Mouse (Mus musculus): Measurements from ENCODE around the gene Phf6. TPM values are rescaled to one million over a fixed set of nuclear protein-coding genes. Genes with fewer than 3 reads are reported as not detected.

Phf6 gene
- 50.8 TPM for polyA plus RNA-seq (2017; shearing (Covaris generic))

GRCm38 (mm10) chrX:52911587-52912371 is at the start of gene Phf6:
TSS of gene Phf6 (plus strand) at chrX:52912266.

GRCm38 (mm10) chrX:52987905-52988783 is 76.1 kb downstream of the Phf6 start, which contains the start of gene Hprt:
TSS of gene Hprt (plus strand) at chrX:52988137.

Other genes with a start within 250 kb of the Phf6 start
- gene Ccdc160, start 121.1 kb upstream of the Phf6 start, polyA plus RNA-seq (2017; shearing (Covaris generic)), result not detected
- 235 TPM for gene Hprt, start 75.9 kb downstream of the Phf6 start, polyA plus RNA-seq (2017; shearing (Covaris generic))

All from CD4-positive, CD25-positive, alpha-beta regulatory T cell, adult 9 weeks (primary cell).